Mouse (Mus musculus): ENCODE results near the gene Elmod2.

Elmod2 gene

DNA sequence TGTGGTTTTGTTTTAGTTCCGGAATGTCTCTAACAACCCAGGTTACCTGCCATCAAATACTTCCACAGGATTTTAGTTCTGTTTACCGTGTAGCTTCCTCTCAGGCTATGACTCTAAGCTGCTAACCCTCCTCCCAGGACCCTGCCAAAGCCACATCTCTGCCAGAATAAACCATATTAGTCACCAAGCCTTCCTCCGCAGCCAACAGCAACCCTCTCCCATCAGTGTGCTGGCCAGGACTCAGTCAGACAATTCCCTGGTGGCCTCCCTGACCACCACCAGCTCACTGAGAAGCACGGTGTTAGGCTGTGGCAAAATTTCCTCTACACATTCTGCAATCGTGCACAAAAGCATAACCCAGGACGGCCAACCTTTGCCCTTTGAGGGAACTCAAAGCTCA lies 53.9 kb downstream of the Elmod2 start:
- no peak for DNase-seq (ENCODE audit: extremely low spot score, low spot score)

DNA sequence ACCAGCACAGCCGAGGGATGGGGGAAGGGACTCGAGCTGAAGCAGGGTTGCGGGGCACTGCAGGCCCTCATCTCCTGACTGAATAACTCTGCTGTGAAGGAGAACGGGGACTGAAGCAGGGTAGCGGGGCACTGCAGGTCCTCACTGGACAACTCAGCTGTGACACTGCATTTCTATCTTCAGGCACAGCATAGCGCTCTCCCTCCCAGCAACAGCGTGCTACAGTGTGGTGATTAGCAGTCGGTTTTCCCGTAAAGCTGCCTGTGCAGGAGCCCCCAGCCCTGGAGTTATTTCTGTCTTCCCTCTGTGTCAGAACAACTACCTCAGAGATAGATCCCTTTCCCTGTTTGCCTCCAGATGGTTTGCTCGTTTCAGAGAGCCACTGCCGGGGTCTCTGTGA lies 57.8 kb downstream of the Elmod2 start:
- peak; percentile 26 for DNase-seq (ENCODE audit: extremely low spot score, low spot score)

DNA sequence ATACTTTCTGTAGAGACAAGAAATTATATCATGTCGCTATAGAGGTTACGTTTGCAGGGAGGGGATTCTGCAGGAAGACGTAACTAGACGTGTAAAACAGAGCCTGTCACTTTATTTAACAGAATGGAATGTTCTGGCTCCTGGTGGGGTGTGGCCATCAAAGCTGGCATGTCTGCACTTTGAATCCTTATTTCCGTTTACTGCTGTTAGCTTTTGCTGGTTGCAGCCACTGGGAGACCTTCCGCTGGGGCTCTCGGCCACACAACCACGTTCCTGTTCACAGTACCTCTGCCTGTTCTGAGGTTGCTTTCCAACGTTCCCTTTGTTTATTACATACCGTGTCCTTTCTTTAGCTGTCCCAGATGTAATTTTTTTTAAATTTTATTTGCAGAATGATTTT lies 59.8 kb downstream of the Elmod2 start:
- no peak for DNase-seq (ENCODE audit: extremely low spot score, low spot score)

DNA sequence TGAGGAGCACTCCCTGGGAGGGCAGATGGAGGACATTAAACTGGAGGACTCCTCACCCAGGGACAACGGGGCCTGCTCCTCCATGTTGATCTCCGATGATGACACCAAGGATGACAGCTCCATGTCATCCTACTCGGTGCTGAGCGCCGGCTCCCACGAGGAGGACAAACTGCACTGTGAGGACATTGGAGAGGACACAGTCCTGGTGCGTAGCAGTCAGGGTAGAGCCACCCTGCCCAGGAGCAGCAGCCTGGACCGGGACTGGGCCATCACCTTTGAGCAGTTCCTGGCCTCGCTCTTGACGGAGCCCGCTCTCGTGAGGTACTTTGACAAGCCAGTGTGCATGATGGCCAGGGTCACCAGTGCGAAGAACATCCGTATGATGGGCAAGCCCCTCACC lies 61.1 kb downstream of the Elmod2 start:
- DNase-seq (ENCODE audit: extremely low spot score, low spot score): no peak
